Mouse (Mus musculus) effector memory CD4-positive, alpha-beta T cell, adult 7 months (primary cell): ENCODE results near the gene Stk39. TPM values are rescaled to one million over a fixed set of nuclear protein-coding genes. Genes with fewer than 3 reads are reported as not detected.

Experiments
- polyA plus RNA-seq: library from polyadenylated mRNA; unstranded; fragments of 100-300 nt; shearing (Covaris generic); gene quantifications from one replicate; pipeline ENCODE4 v1.2.1, GENCODE M21; 2017

The Stk39 gene
- polyA plus RNA-seq: 87.7 TPM

DNA sequence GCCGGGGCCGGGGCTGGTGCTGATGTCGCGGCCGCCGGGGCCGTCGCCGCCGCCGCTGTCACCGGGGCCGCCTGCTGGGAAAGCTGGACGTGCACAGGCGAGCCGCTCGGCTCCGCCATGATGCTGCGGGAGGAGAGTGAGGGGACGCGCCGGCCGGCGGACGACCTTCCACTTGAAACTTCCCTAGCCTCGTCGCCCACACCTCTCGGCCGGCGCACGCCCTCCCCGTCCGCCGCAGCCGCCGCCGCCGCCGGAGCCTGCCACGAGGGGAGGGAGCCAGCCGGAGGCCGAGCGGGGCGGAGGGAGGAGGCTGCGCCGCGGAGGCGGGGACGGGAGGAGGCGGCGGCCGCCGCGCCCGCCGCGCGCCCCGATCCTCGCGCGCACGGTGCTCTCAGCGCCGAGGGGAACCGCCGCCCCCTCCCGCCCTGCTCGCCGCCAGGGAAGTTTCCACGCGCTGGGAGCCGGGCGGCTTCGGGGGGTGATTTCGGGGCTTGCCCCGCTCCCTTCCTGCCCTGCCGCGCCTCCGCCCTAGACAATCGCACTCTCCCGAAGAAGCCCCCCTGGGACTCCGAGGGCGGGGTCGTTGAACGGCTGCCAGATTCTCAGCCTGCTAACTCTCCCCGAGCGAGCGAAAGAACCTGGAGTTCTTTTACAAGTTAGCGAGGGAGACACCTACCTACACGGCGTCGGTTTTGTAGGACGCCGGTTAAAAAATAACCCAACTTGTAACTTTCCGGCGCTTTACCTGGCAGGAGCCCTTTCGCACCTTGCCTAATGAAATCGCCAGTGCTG lies at the start of gene Stk39:
Stk39 (minus strand) TSS at position 510 of the 792 bp plus-strand sequence.

Other genes starting within 250 kb of the Stk39 start
- not detected for gene 4933409G03Rik, start 110.1 kb upstream of the Stk39 start, polyA plus RNA-seq
- gene 4932414N04Rik, start 184.2 kb upstream of the Stk39 start, polyA plus RNA-seq: not detected